Mouse (Mus musculus) stomach, postnatal 0 days (tissue): ENCODE measurements around the gene Cntnap1. TPM values are rescaled to one million over a fixed set of nuclear protein-coding genes. Genes with fewer than 3 reads are reported as not detected.

Source experiments
- ATAC-seq: fragments of 200-750 bp; cut with Nextera tagmentation; 2 replicates; pipeline ENCODE4 v1.8.0; 2017; ENCODE audit not compliant: low FRiP score, low TSS enrichment
- DNase-seq: peaks from one replicate; pipeline ENCODE4 v3.0.0-alpha.2; 2016; ENCODE audit warnings: low spot score
- H3K27ac ChIP-seq: fragments of 300-500 bp; sonication (generic); replicated peaks from 2 replicates; pipeline ENCODE4 v1.5.1; 2014; ENCODE audit warnings: mild to moderate bottlenecking, control low read depth
- H3K27me3 ChIP-seq: fragments of 300-500 bp; sonication (generic); 2 replicates; pipeline ENCODE4 v1.6.1; 2014; ENCODE audit warnings: low read length; ENCODE audit not compliant: control insufficient read depth, insufficient read depth
- H3K36me3 ChIP-seq: fragments of 300-500 bp; sonication (generic); 2 replicates; pipeline ENCODE4 v1.6.1; 2014; ENCODE audit warnings: low read length, mixed read lengths; ENCODE audit not compliant: control insufficient read depth, insufficient read depth
- H3K4me1 ChIP-seq: fragments of 300-500 bp; sonication (generic); replicated peaks from 2 replicates; pipeline ENCODE4 v1.6.1; 2014; ENCODE audit warnings: antibody characterized with exemption; ENCODE audit not compliant: control insufficient read depth, insufficient read depth
- H3K4me2 ChIP-seq: fragments of 300-500 bp; sonication (generic); replicated peaks from 2 replicates; pipeline ENCODE4 v1.6.1; 2014; ENCODE audit warnings: low read depth, mild to moderate bottlenecking, control low read depth, moderate library complexity
- H3K4me3 ChIP-seq: fragments of 300-500 bp; sonication (generic); 2 replicates; pipeline ENCODE4 v1.5.1; 2014; ENCODE audit warnings: low read depth, low read length, control low read depth
- H3K9ac ChIP-seq: fragments of 300-500 bp; sonication (generic); 2 replicates; pipeline ENCODE4 v1.6.1; 2014; ENCODE audit warnings: mild to moderate bottlenecking, low read length, control low read depth, mixed read lengths
- H3K9me3 ChIP-seq: fragments of 300-500 bp; sonication (generic); 2 replicates; pipeline ENCODE4 v1.6.1; 2016; ENCODE audit warnings: low read length; ENCODE audit not compliant: control insufficient read depth
- CTCF ChIP-seq: IDR thresholded peaks from 2 replicates; pipeline ENCODE4 v1.5.1; 2016; ENCODE audit warnings: antibody characterized with exemption, low read depth, mild to moderate bottlenecking, moderate library complexity
- EP300 ChIP-seq: optimal IDR thresholded peaks from 2 replicates; pipeline ENCODE3; 2016; ENCODE audit warnings: antibody characterized with exemption
- WGBS: fragments of 180-500 bp; shearing (Covaris S2); extraction: QIAGEN DNeasy Blood & Tissue Kit; methylation state at CpG from one replicate; pipeline ENCODE4 v1.1.7; 2014; 5-methylcytosine and 5-hydroxymethylcytosine counted together
- polyA plus RNA-seq: library from polyadenylated mRNA; unstranded; fragments of >200 nt; fragmentation: Nextera tagmentation; extraction: Ambion mirVana; gene quantifications from 2 replicates; pipeline ENCODE4 v1.2.1, GENCODE M21; 2015

The Cntnap1 gene
- polyA plus RNA-seq, 1 experiment from 2014 or later: 0.52 TPM

GRCm38 (mm10) chr11:101230061-101230511, 59.8 kb downstream of the Cntnap1 start:
- DNase-seq (no peak), ATAC-seq (no peak)
- Histone ChIP-seq H3K4me3 (no peak overlapping the region), H3K4me2 (no peak overlapping the region), H3K9me3 (no peaks in the 10 kb centered on the region), H3K4me1 (no peaks in the 10 kb centered on the region; the same call in 1 of the 2 replicates), H3K36me3 (no peaks in the 10 kb centered on the region), H3K27ac (peak overlapping the region; percentile 92), H3K27me3 (no peaks in the 10 kb centered on the region), H3K9ac (no peak overlapping the region; the same call in 1 of the 2 replicates)
- 38% methylated on average over 2 of the region's 2 CpGs for WGBS
- TF ChIP-seq EP300: no peak
- no peak for TF ChIP-seq CTCF

- Histone ChIP-seq H3K27ac (peak overlapping the region; percentile 92), H3K4me3 (no peak overlapping the region), H3K4me1 (no peaks in the 10 kb centered on the region; the same call in 1 of the 2 replicates), H3K36me3 (no peaks in the 10 kb centered on the region), H3K27me3 (no peaks in the 10 kb centered on the region), H3K9me3 (no peaks in the 10 kb centered on the region), H3K9ac (0 out of 2 replicates have a peak overlapping the region, but pooled peaks have one; percentile 52), H3K4me2 (peak overlapping the region; percentile 55; the same call in 1 of the 2 replicates)
- DNase-seq (no peak), ATAC-seq (no peak)
- TF ChIP-seq EP300 (no peak), CTCF (no peak)
- 24% methylated on average over 5 of the region's 5 CpGs for WGBS
These were observed 60.2 kb downstream of the Cntnap1 start for GRCm38 (mm10) chr11:101230526-101230925.

GRCm38 (mm10) chr11:101230991-101231871, 60.9 kb downstream of the Cntnap1 start:
- 7% methylated on average over 18 of the region's 18 CpGs for WGBS
- H3K9me3 ChIP-seq: no peaks in the 10 kb centered on the region
- H3K4me2 ChIP-seq: peak overlapping the region; percentile 55
- TF ChIP-seq CTCF: peak; percentile 41
- TF ChIP-seq EP300: no peak
- no peaks in the 10 kb centered on the region; the same call in 1 of the 2 replicates for H3K4me1 ChIP-seq
- peak overlapping the region; percentile 52 for H3K9ac ChIP-seq
- ATAC-seq (peak; percentile 36; the same call in 1 of the 2 replicates), DNase-seq (peak; percentile 34)
- peak overlapping the region; percentile 92 for H3K27ac ChIP-seq
- H3K4me3 ChIP-seq: peak overlapping the region; percentile 27
- no peaks in the 10 kb centered on the region for H3K27me3 ChIP-seq
- no peaks in the 10 kb centered on the region for H3K36me3 ChIP-seq

GRCm38 (mm10) chr11:101232010-101232839, 61.9 kb downstream of the Cntnap1 start:
- DNase-seq (no peak), ATAC-seq (peak; percentile 52; the same call in 1 of the 2 replicates)
- H3K9ac ChIP-seq: peak overlapping the region; percentile 52

GRCm38 (mm10) chr11:101233240-101233639, 62.9 kb downstream of the Cntnap1 start:
- TF ChIP-seq CTCF: no peak
- TF ChIP-seq EP300: no peak

More at GRCm38 (mm10) chr11:101232010-101232839, 61.9 kb downstream of the Cntnap1 start:
- no peaks in the 10 kb centered on the region; the same call in 1 of the 2 replicates for H3K4me1 ChIP-seq
- H3K9me3 ChIP-seq: no peaks in the 10 kb centered on the region
- H3K27me3 ChIP-seq: no peaks in the 10 kb centered on the region
- peak overlapping the region; percentile 92 for H3K27ac ChIP-seq
- H3K4me2 ChIP-seq: peak overlapping the region; percentile 55
- H3K4me3 ChIP-seq: peak overlapping the region; percentile 27; the same call in 1 of the 2 replicates
- WGBS: 39% methylated on average over 6 of the region's 6 CpGs
- H3K36me3 ChIP-seq: no peaks in the 10 kb centered on the region
- no peak for TF ChIP-seq CTCF
- TF ChIP-seq EP300: no peak

More at GRCm38 (mm10) chr11:101233240-101233639, 62.9 kb downstream of the Cntnap1 start:
- H3K4me2 ChIP-seq: no peak overlapping the region
- H3K36me3 ChIP-seq: no peaks in the 10 kb centered on the region
- no peak overlapping the region for H3K9ac ChIP-seq
- no peak overlapping the region for H3K4me3 ChIP-seq
- WGBS: 53% methylated on average over 1 of the region's 1 CpGs
- no peak overlapping the region for H3K27ac ChIP-seq
- no peak for DNase-seq
- no peaks in the 10 kb centered on the region for H3K9me3 ChIP-seq
- no peaks in the 10 kb centered on the region for H3K27me3 ChIP-seq
- no peak for ATAC-seq
- H3K4me1 ChIP-seq: no peaks in the 10 kb centered on the region; the same call in 1 of the 2 replicates
